Mouse (Mus musculus) ES-Bruce4 (cell line): ENCODE data around the gene Ctnna2. TPM values are rescaled to one million over a fixed set of nuclear protein-coding genes. Genes with fewer than 3 reads are reported as not detected.

ENCODE experiments used
- H3K27ac ChIP-seq: 2 replicates; pipeline ENCODE4 v1.5.1; 2012; ENCODE audit warnings: low read length, inconsistent platforms; ENCODE audit not compliant: insufficient read depth
- H3K27me3 ChIP-seq: 2 replicates; pipeline ENCODE4 v1.6.1; 2012; ENCODE audit warnings: mild to moderate bottlenecking, low read length, inconsistent platforms; ENCODE audit not compliant: control insufficient read depth, poor library complexity, insufficient read depth, severe bottlenecking
- H3K36me3 ChIP-seq: 2 replicates; pipeline ENCODE4 v1.6.1; 2012; ENCODE audit warnings: inconsistent platforms, mild to moderate bottlenecking, low read length, moderate library complexity; ENCODE audit not compliant: control insufficient read depth, poor library complexity, insufficient read depth, severe bottlenecking
- H3K4me1 ChIP-seq: one replicate; pipeline ENCODE4 v1.8.1; 2011; ENCODE audit warnings: low read length; ENCODE audit not compliant: control insufficient read depth, insufficient read depth
- H3K4me3 ChIP-seq: 2 replicates; pipeline ENCODE4 v1.5.1; 2011; ENCODE audit warnings: low read depth, mild to moderate bottlenecking, low read length
- H3K9ac ChIP-seq: 2 replicates; pipeline ENCODE4 v1.6.1; 2012; ENCODE audit warnings: low read depth, mild to moderate bottlenecking, inconsistent platforms; ENCODE audit not compliant: poor library complexity, severe bottlenecking
- H3K9me3 ChIP-seq: replicated peaks from 2 replicates; pipeline ENCODE4 v1.6.1; 2012; ENCODE audit warnings: mild to moderate bottlenecking, low read length, inconsistent platforms; ENCODE audit not compliant: control insufficient read depth, poor library complexity, insufficient read depth, severe bottlenecking
- CTCF ChIP-seq: IDR thresholded peaks from one replicate; pipeline ENCODE4 v1.8.1; 2011; ENCODE audit warnings: low read depth, low read length
- EP300 ChIP-seq: IDR thresholded peaks from 2 replicates; pipeline ENCODE4 v1.6.1; 2011; ENCODE audit warnings: low read depth, low read length; ENCODE audit not compliant: insufficient read depth
- POLR2A ChIP-seq: IDR thresholded peaks from one replicate; pipeline ENCODE4 v1.8.1; 2011; ENCODE audit warnings: low read length; ENCODE audit not compliant: insufficient read depth
- polyA plus RNA-seq: library from polyadenylated mRNA; stranded (reverse); fragments of >200 nt; gene quantifications from 2 replicates; pipeline ENCODE4 v1.2.4, GENCODE M21; 2011; ENCODE audit warnings: low read depth; ENCODE audit not compliant: missing spikeins, insufficient read depth, insufficient read length

Gene Ctnna2
- polyA plus RNA-seq, 1 experiment: 0.76 TPM

DNA sequence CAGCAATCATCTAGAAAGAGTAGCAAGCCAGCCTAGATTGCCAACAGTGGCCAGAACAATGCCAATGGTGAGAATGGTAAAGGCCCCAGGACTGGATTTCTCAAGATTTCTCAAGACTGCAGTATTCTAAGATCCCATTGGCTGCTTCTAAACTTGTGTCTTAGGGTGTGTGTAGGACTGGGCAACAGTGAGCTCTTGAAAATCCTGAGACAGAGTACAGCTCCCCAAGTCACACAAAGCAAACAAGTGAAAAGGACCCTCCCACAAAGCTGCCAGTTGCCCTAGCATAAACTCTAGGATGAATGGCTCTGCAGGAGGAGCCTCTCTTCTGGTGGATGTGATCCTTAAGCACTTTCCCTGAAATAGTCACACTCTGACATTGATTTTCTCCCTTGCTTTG lies 235.8 kb downstream of the Ctnna2 start:
- no peaks in the 10 kb centered on the region for H3K4me1 ChIP-seq
- H3K27me3 ChIP-seq: no peaks in the 10 kb centered on the region
- no peak for TF ChIP-seq EP300
- TF ChIP-seq POLR2A: no peak
- no peak for TF ChIP-seq CTCF
- H3K4me3 ChIP-seq: no peak overlapping the region
- no peaks in the 10 kb centered on the region for H3K36me3 ChIP-seq
- H3K27ac ChIP-seq: no peak overlapping the region
- no peaks in the 10 kb centered on the region for H3K9me3 ChIP-seq
- H3K9ac ChIP-seq: no peak overlapping the region

GRCm38 (mm10) chr6:77742988-77743387 lies 236.5 kb downstream of the Ctnna2 start:
- Histone ChIP-seq H3K4me1 (no peaks in the 10 kb centered on the region), H3K27me3 (no peaks in the 10 kb centered on the region), H3K9me3 (no peaks in the 10 kb centered on the region), H3K9ac (no peak overlapping the region), H3K27ac (no peak overlapping the region), H3K4me3 (no peak overlapping the region), H3K36me3 (no peaks in the 10 kb centered on the region)
- TF ChIP-seq POLR2A (no peak), EP300 (no peak), CTCF (no peak)

DNA sequence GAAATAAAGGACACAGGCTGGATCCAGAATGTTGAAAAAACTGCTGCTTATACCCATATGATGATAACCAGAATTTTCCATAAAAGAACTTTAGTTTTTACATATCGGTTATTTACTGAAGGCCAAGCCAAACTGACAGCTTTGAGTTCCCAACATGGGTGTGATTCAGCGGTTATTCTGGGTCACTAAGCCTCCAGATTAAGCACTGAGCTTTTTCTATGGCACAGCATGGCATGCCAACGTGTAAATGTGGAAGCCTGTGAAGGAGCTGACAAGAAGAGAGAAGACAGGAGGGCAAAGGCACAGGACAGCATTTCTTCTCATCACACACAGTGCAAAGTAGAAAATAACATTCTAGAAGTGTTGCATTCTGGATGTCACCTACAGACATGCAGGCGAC lies 240.9 kb downstream of the Ctnna2 start:
- Histone ChIP-seq H3K4me1 (no peaks in the 10 kb centered on the region), H3K36me3 (no peaks in the 10 kb centered on the region), H3K27me3 (no peaks in the 10 kb centered on the region), H3K4me3 (no peak overlapping the region), H3K9ac (no peak overlapping the region), H3K27ac (no peak overlapping the region), H3K9me3 (no peaks in the 10 kb centered on the region)
- TF ChIP-seq CTCF (no peak), POLR2A (no peak), EP300 (no peak)

DNA sequence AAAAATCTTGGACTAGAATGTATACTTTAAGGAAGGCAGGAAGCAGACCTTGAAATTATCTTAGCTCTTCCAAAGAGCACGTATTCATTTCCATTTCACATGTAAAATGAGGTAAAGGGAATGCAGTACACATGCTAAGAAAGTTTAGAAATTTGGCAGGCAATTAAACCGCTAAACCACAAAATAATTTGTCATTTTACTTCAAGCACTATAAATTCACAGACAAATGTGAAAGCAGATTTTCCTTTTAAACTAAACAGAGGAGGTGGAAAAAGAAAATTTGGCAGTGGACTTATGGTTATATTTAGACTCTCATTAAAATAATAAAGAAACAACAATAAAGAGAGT lies 254.6 kb downstream of the Ctnna2 start:
- TF ChIP-seq CTCF (no peak), EP300 (no peak)
- Histone ChIP-seq H3K9ac (no peak overlapping the region), H3K36me3 (no peaks in the 10 kb centered on the region), H3K4me1 (no peaks in the 10 kb centered on the region), H3K9me3 (no peaks in the 10 kb centered on the region), H3K27me3 (no peaks in the 10 kb centered on the region), H3K4me3 (no peak overlapping the region), H3K27ac (no peak overlapping the region)

DNA sequence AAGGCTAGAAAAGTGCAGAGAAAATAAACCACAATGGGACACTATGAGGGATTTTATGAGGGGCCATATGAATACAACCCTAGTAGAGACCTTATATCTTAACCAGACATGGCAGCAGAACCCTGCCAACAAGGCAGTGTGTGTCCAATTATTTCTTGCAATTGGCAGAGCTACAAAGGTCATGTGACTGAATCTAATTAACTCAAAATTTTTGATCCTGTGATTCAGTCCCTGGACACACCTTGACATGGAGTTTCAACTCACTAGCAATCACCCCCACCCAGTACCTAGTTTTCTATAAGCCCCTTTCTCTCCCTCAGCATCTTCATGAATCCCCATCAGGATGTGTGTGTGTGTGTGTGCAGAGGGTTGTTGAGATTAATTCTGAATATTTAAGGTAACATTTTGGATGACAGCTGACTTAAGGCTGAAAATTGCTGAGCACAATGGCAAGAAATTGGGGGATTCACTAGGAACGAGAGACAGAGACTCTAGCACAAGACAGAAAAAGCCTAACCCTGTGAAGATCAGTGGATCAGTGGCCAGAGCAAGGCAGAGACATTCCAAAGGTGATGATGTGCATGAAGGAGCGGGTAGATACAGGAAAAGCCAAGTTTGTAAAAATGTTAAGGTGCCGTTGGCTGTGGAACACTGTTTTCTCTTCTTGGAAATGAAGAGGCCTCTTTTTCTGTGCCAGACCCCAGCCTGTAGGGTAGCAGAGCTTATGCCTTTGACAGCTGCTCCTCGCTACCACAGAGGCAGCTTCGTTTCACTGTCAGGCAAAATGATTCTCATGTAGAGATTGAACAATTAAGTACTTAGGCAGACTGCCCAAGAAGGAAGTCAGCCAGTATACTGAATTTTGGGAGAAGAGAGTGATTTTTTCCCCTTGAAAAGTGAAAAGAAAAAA lies 255.2 kb downstream of the Ctnna2 start:
- Histone ChIP-seq H3K27me3 (no peaks in the 10 kb centered on the region), H3K4me1 (no peaks in the 10 kb centered on the region), H3K9me3 (no peaks in the 10 kb centered on the region), H3K4me3 (no peak overlapping the region), H3K9ac (no peak overlapping the region), H3K27ac (no peak overlapping the region), H3K36me3 (no peaks in the 10 kb centered on the region)
- TF ChIP-seq CTCF (no peak), POLR2A (no peak), EP300 (no peak)

DNA sequence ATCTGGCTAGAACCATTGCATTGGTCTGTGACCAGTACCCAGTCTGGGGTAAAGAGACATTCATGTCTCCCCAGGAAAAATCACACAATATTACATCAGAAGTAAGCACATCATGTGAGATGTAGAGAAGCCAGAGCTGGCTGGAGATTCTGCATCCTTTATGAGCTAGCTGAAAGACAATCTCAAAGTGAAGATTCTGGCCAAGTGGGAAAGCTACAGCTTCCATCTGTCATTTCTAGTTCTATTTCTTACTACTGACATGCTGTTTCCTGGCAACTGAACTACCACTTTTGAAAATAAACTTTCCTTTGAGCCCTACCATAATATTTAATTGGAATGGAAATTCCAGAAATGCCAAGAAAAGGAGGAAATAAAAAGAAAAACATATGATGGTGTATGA lies 285.4 kb downstream of the Ctnna2 start:
- Histone ChIP-seq H3K9ac (no peak overlapping the region), H3K27me3 (no peaks in the 10 kb centered on the region; the same call in 1 of the 2 replicates), H3K27ac (no peak overlapping the region), H3K9me3 (no peaks in the 10 kb centered on the region), H3K36me3 (no peaks in the 10 kb centered on the region), H3K4me3 (no peak overlapping the region), H3K4me1 (no peaks in the 10 kb centered on the region)
- TF ChIP-seq EP300 (no peak), POLR2A (no peak), CTCF (no peak)
